Mouse (Mus musculus) liver, embryonic 14 days (tissue): ENCODE data around the gene Xlr5a. TPM values are rescaled to one million over a fixed set of nuclear protein-coding genes. Genes with fewer than 3 reads are reported as not detected.

Experiments used
- polyA plus RNA-seq: library from polyadenylated mRNA; depleted of rRNA; stranded (reverse); fragments of >200 nt; gene quantifications from 2 replicates; pipeline ENCODE4 v1.2.3, GENCODE M21; 2012; rRNA removed

Xlr5a gene
- 0.05 TPM in 1 of 2 replicates, not detected in the other for polyA plus RNA-seq

GRCm38 (mm10) chrX:73292876-73293275, at the start of gene Xlr5a, which contains the start of gene Xlr5c:
Gene Xlr5a, minus strand, starts transcription at chrX:73292976.
Gene Xlr5c, minus strand, starts transcription at chrX:73292976.

GRCm38 (mm10) chrX:73342483-73342895, 49.7 kb upstream of the Xlr5a start, which contains the start of gene Zfp275:
Gene Zfp275, plus strand, starts transcription at chrX:73342621.

GRCm38 (mm10) chrX:73336740-73337139, 44.0 kb upstream of the Xlr5a start, which contains the start of gene Gm45015:
Gene Gm45015, minus strand, starts transcription at chrX:73336840.

GRCm38 (mm10) chrX:73265270-73265669, 27.5 kb downstream of the Xlr5a start, which contains the start of gene Xlr3c:
Gene Xlr3c, minus strand, starts transcription at chrX:73265390.

GRCm38 (mm10) chrX:73242821-73243325, 49.9 kb downstream of the Xlr5a start, which contains the start of gene Xlr4c:
Gene Xlr4c, minus strand, starts transcription at chrX:73243130.

GRCm38 (mm10) chrX:73227914-73228605, 64.7 kb downstream of the Xlr5a start, which contains the start of gene F8a:
Gene F8a, plus strand, starts transcription at chrX:73228291.

GRCm38 (mm10) chrX:73213819-73214564, 78.8 kb downstream of the Xlr5a start, which contains the start of gene Xlr4b:
Gene Xlr4b, plus strand, starts transcription at chrX:73214333.

GRCm38 (mm10) chrX:73191934-73192333, 100.8 kb downstream of the Xlr5a start, which contains the start of gene Xlr3b:
Gene Xlr3b, plus strand, starts transcription at chrX:73192207.

GRCm38 (mm10) chrX:73176889-73177288, 115.9 kb downstream of the Xlr5a start, which contains the start of gene Spin2d:
Gene Spin2d, minus strand, starts transcription at chrX:73176989.

GRCm38 (mm10) chrX:73149350-73149749, 143.4 kb downstream of the Xlr5a start, which contains the start of gene DXBay18:
Gene DXBay18, minus strand, starts transcription at chrX:73149450.

GRCm38 (mm10) chrX:73148496-73148895, 144.3 kb downstream of the Xlr5a start, which contains the start of gene Xlr5b:
Gene Xlr5b, plus strand, starts transcription at chrX:73148796.

GRCm38 (mm10) chrX:73116747-73117146, 176.0 kb downstream of the Xlr5a start, which contains the start of gene Gm14685:
Gene Gm14685, plus strand, starts transcription at chrX:73117047.

GRCm38 (mm10) chrX:73096941-73097508, 195.8 kb downstream of the Xlr5a start, which contains the start of gene Xlr3a:
Gene Xlr3a, minus strand, starts transcription at chrX:73097095.

GRCm38 (mm10) chrX:73082267-73083055, 210.3 kb downstream of the Xlr5a start, which contains the start of gene Xlr4a:
Gene Xlr4a, minus strand, starts transcription at chrX:73082478.

GRCm38 (mm10) chrX:73064415-73064793, 228.4 kb downstream of the Xlr5a start, which contains the start of gene Pnma3:
Gene Pnma3, plus strand, starts transcription at chrX:73064787.

Other genes with a start within 250 kb of the Xlr5a start
- gene Pnma3, start 228.2 kb downstream of the Xlr5a start, polyA plus RNA-seq = 0.01 TPM in 1 of 2 replicates, not detected in the other
- gene Xlr4a, start 210.5 kb downstream of the Xlr5a start, polyA plus RNA-seq = 0.56 and 0.80 TPM in 2 replicates
- 0.59 and 1.3 TPM in 2 replicates for gene Xlr3a, start 195.9 kb downstream of the Xlr5a start, polyA plus RNA-seq
- gene Gm14685, start 175.9 kb downstream of the Xlr5a start, polyA plus RNA-seq = 0.01 and 0.02 TPM in 2 replicates
- not detected in 2 replicates for gene Xlr5b, start 144.2 kb downstream of the Xlr5a start, polyA plus RNA-seq
- gene DXBay18, start 143.5 kb downstream of the Xlr5a start, polyA plus RNA-seq = 0.01 and 0.05 TPM in 2 replicates
- gene Spin2d, start 116.0 kb downstream of the Xlr5a start, polyA plus RNA-seq = not detected in 2 replicates
- gene Xlr3b, start 100.8 kb downstream of the Xlr5a start, polyA plus RNA-seq = 0.73 and 1.6 TPM in 2 replicates
- 1.0 and 1.5 TPM in 2 replicates for gene Xlr4b, start 78.6 kb downstream of the Xlr5a start, polyA plus RNA-seq
- gene F8a, start 64.7 kb downstream of the Xlr5a start, polyA plus RNA-seq = 1.0 and 1.4 TPM in 2 replicates
- gene Xlr4c, start 49.8 kb downstream of the Xlr5a start, polyA plus RNA-seq = 0.24 and 0.32 TPM in 2 replicates
- gene Xlr3c, start 27.6 kb downstream of the Xlr5a start, polyA plus RNA-seq = not detected in 2 replicates
- gene Xlr5c, start within 50 bp of the Xlr5a start, polyA plus RNA-seq = not detected in 2 replicates
- not detected in 2 replicates for gene Gm45015, start 43.9 kb upstream of the Xlr5a start, polyA plus RNA-seq
- 3.2 TPM in 2 replicates for gene Zfp275, start 49.6 kb upstream of the Xlr5a start, polyA plus RNA-seq
- gene Gm18336, start 105.8 kb upstream of the Xlr5a start, polyA plus RNA-seq = not detected in 2 replicates
- gene Zfp92, start 118.1 kb upstream of the Xlr5a start, polyA plus RNA-seq = under 0.01 TPM in 1 of 2 replicates, not detected in the other
- gene Trex2, start 142.4 kb upstream of the Xlr5a start, polyA plus RNA-seq = 0.03 TPM in 1 of 2 replicates, not detected in the other
- 29.5 and 31.5 TPM in 2 replicates for gene Haus7, start 166.1 kb upstream of the Xlr5a start, polyA plus RNA-seq
- 16.4 and 17.4 TPM in 2 replicates for gene Bgn, start 190.6 kb upstream of the Xlr5a start, polyA plus RNA-seq
- 0.01 TPM in 1 of 2 replicates, not detected in the other for gene Atp2b3, start 210.1 kb upstream of the Xlr5a start, polyA plus RNA-seq